Mouse (Mus musculus) midbrain, postnatal 0 days (tissue): ENCODE data around the gene Etnk1. TPM values are rescaled to one million over a fixed set of nuclear protein-coding genes. Genes with fewer than 3 reads are reported as not detected.

Source experiments
- ATAC-seq: fragments of 200-750 bp; cut with Nextera tagmentation; 2 replicates; pipeline ENCODE4 v1.8.0; 2017; ENCODE audit warnings: moderate number of reproducible peaks, mild to moderate bottlenecking, moderate TSS enrichment, moderate library complexity; ENCODE audit not compliant: low FRiP score
- DNase-seq: peaks from one replicate; pipeline ENCODE4 v3.0.0-alpha.2; 2015; ENCODE audit warnings: low spot score
- H3K27ac ChIP-seq: fragments of 300-500 bp; sonication (generic); 2 replicates; pipeline ENCODE4 v1.5.1; 2014; ENCODE audit warnings: low read depth, mild to moderate bottlenecking, low read length, mixed read lengths
- H3K27me3 ChIP-seq: fragments of 300-500 bp; sonication (generic); 2 replicates; pipeline ENCODE4 v1.6.1; 2014; ENCODE audit warnings: low read length, control low read depth, mixed read lengths; ENCODE audit not compliant: insufficient read depth
- H3K36me3 ChIP-seq: fragments of 300-500 bp; sonication (generic); 2 replicates; pipeline ENCODE4 v1.6.1; 2014; ENCODE audit warnings: low read length, control low read depth, mixed read lengths; ENCODE audit not compliant: insufficient read depth
- H3K4me1 ChIP-seq: fragments of 300-500 bp; sonication (generic); 2 replicates; pipeline ENCODE4 v1.6.1; 2014; ENCODE audit warnings: mild to moderate bottlenecking, control low read depth, antibody characterized with exemption, low read length, mixed read lengths; ENCODE audit not compliant: insufficient read depth
- H3K4me2 ChIP-seq: fragments of 300-500 bp; sonication (generic); 2 replicates; pipeline ENCODE4 v1.6.1; 2014; ENCODE audit warnings: low read depth, mild to moderate bottlenecking, low read length, mixed read lengths; ENCODE audit not compliant: poor library complexity, severe bottlenecking
- H3K4me3 ChIP-seq: fragments of 300-500 bp; sonication (generic); 2 replicates; pipeline ENCODE4 v1.5.1; 2014; ENCODE audit warnings: low read depth, mild to moderate bottlenecking, low read length, moderate library complexity
- H3K9ac ChIP-seq: fragments of 300-500 bp; sonication (generic); replicated peaks from 2 replicates; pipeline ENCODE4 v1.6.1; 2014; ENCODE audit warnings: mild to moderate bottlenecking, low read length, moderate library complexity, mixed read lengths; ENCODE audit not compliant: poor library complexity, severe bottlenecking
- H3K9me3 ChIP-seq: fragments of 300-500 bp; sonication (generic); 2 replicates; pipeline ENCODE4 v1.6.1; 2016; ENCODE audit warnings: low read length, control low read depth
- CTCF ChIP-seq: IDR thresholded peaks from 2 replicates; pipeline ENCODE4 v1.5.1; 2016; ENCODE audit warnings: antibody characterized with exemption, mild to moderate bottlenecking
- WGBS: fragments of 180-500 bp; shearing (Covaris S2); extraction: QIAGEN DNeasy Blood & Tissue Kit; methylation state at CpG from one replicate; pipeline ENCODE4 v1.1.7; 2014; 5-methylcytosine and 5-hydroxymethylcytosine counted together
- polyA plus RNA-seq: library from polyadenylated mRNA; unstranded; fragments of >200 nt; fragmentation: Nextera tagmentation; extraction: Ambion mirVana; gene quantifications from 2 replicates; pipeline ENCODE4 v1.2.1, GENCODE M21; 2015
- total RNA-seq: library from RNA; depleted of rRNA; stranded (reverse); fragments of >200 nt; gene quantifications from 2 replicates; pipeline ENCODE4 v1.2.3, GENCODE M21; 2014

Gene Etnk1
- total and polyA plus RNA-seq, 2 experiments from 2014 or later = 40.3 to 130 TPM

- WGBS = 91% methylated on average over 6 of the region's 6 CpGs
- Histone ChIP-seq H3K27me3 (no peaks in the 10 kb centered on the region), H3K9me3 (no peaks in the 10 kb centered on the region), H3K4me1 (no peaks in the 10 kb centered on the region), H3K36me3 (no peaks in the 10 kb centered on the region), H3K4me2 (no peak overlapping the region), H3K9ac (no peak overlapping the region), H3K27ac (no peak overlapping the region), H3K4me3 (no peak overlapping the region)
- ATAC-seq (no peak), DNase-seq (no peak)
- no peak for TF ChIP-seq CTCF
Observed at GRCm38 (mm10) chr6:143160572-143161231, 6.3 kb upstream of the Etnk1 start.

- H3K27ac ChIP-seq = no peak overlapping the region
- WGBS = 51% methylated on average over 11 of the region's 12 CpGs
- no peak overlapping the region for H3K9ac ChIP-seq
- ATAC-seq (no peak), DNase-seq (no peak)
- H3K9me3 ChIP-seq = no peaks in the 10 kb centered on the region
- TF ChIP-seq CTCF = no peak
- no peak overlapping the region for H3K4me3 ChIP-seq
- H3K36me3 ChIP-seq = no peaks in the 10 kb centered on the region
- H3K4me1 ChIP-seq = no peaks in the 10 kb centered on the region
- H3K4me2 ChIP-seq = no peak overlapping the region
- no peaks in the 10 kb centered on the region for H3K27me3 ChIP-seq
Observed at GRCm38 (mm10) chr6:143162161-143162877, 4.7 kb upstream of the Etnk1 start.

- no peak for TF ChIP-seq CTCF
- 91% methylated on average over 15 of the region's 15 CpGs for WGBS
Observed at GRCm38 (mm10) chr6:143163956-143164905, 2.8 kb upstream of the Etnk1 start.

GRCm38 (mm10) chr6:143164906-143165255 is 2.1 kb upstream of the Etnk1 start:
- ATAC-seq (no peak), DNase-seq (no peak)
- no peaks in the 10 kb centered on the region for H3K36me3 ChIP-seq
- H3K27me3 ChIP-seq = no peaks in the 10 kb centered on the region
- no peak for TF ChIP-seq CTCF
- H3K4me1 ChIP-seq = 0 out of 2 replicates have a peak, but pooled peaks cover 4% of the 10 kb centered on the region
- H3K9me3 ChIP-seq = no peaks in the 10 kb centered on the region
- H3K27ac ChIP-seq = no peak overlapping the region
- WGBS = 92% methylated on average over 8 of the region's 8 CpGs
- H3K9ac ChIP-seq = no peak overlapping the region
- no peak overlapping the region for H3K4me2 ChIP-seq
- H3K4me3 ChIP-seq = no peak overlapping the region

More at GRCm38 (mm10) chr6:143163956-143164905, 2.8 kb upstream of the Etnk1 start:
- Histone ChIP-seq H3K27ac (no peak overlapping the region), H3K4me1 (0 out of 2 replicates have a peak, but pooled peaks cover 3% of the 10 kb centered on the region), H3K4me3 (no peak overlapping the region), H3K9me3 (no peaks in the 10 kb centered on the region), H3K27me3 (no peaks in the 10 kb centered on the region), H3K36me3 (no peaks in the 10 kb centered on the region), H3K9ac (no peak overlapping the region), H3K4me2 (no peak overlapping the region)
- no peak for DNase-seq
- ATAC-seq = no peak

GRCm38 (mm10) chr6:143165404-143166257 is 1.4 kb upstream of the Etnk1 start:
- no peak overlapping the region for H3K27ac ChIP-seq
- H3K4me2 ChIP-seq = peak overlapping the region; percentile 79
- ATAC-seq (no peak), DNase-seq (no peak)
- no peak for TF ChIP-seq CTCF
- H3K9ac ChIP-seq = peak overlapping the region; percentile 83; the same call in 1 of the 2 replicates
- no peaks in the 10 kb centered on the region for H3K9me3 ChIP-seq
- H3K27me3 ChIP-seq = no peaks in the 10 kb centered on the region
- peak overlapping the region; percentile 79 for H3K4me3 ChIP-seq
- H3K36me3 ChIP-seq = no peaks in the 10 kb centered on the region
- WGBS = 54% methylated on average over 15 of the region's 15 CpGs
- 0 out of 2 replicates have a peak, but pooled peaks cover 4% of the 10 kb centered on the region for H3K4me1 ChIP-seq
